Mouse (Mus musculus) neural tube, embryonic 11.5 days (tissue): Measurements from ENCODE around the gene Sart1. TPM values are rescaled to one million over a fixed set of nuclear protein-coding genes. Genes with fewer than 3 reads are reported as not detected.
"Not testable (repeated sequence)": the region's sequence is repeated elsewhere in the genome, so short reads cannot be mapped to it uniquely, and the experiment has no call there.

ENCODE experiments used
- ATAC-seq: fragments of 200-750 bp; cut with Nextera tagmentation; 2 replicates; pipeline ENCODE4 v1.8.0; 2017; ENCODE audit warnings: moderate number of reproducible peaks, mild to moderate bottlenecking, moderate TSS enrichment, moderate library complexity; ENCODE audit not compliant: insufficient read depth, low FRiP score, low TSS enrichment
- DNase-seq: peaks from one replicate; pipeline ENCODE4 v3.0.0-alpha.2; 2015; ENCODE audit warnings: low spot score
- H3K27ac ChIP-seq: fragments of 300-500 bp; sonication (generic); 2 replicates; pipeline ENCODE4 v1.5.1; 2014; ENCODE audit warnings: low read depth, mild to moderate bottlenecking, low read length
- H3K27me3 ChIP-seq: fragments of 300-500 bp; sonication (generic); 2 replicates; pipeline ENCODE4 v1.6.1; 2014; ENCODE audit warnings: mild to moderate bottlenecking, low read length, mixed read lengths; ENCODE audit not compliant: control insufficient read depth, insufficient read depth
- H3K36me3 ChIP-seq: fragments of 300-500 bp; sonication (generic); 2 replicates; pipeline ENCODE4 v1.6.1; 2014; ENCODE audit warnings: mild to moderate bottlenecking, low read length, moderate library complexity, mixed read lengths; ENCODE audit not compliant: control insufficient read depth, insufficient read depth
- H3K4me1 ChIP-seq: fragments of 300-500 bp; sonication (generic); 2 replicates; pipeline ENCODE4 v1.6.1; 2014; ENCODE audit warnings: low read length, mixed read lengths; ENCODE audit not compliant: control insufficient read depth, insufficient read depth
- H3K4me2 ChIP-seq: fragments of 300-500 bp; sonication (generic); 2 replicates; pipeline ENCODE4 v1.6.1; 2014; ENCODE audit warnings: low read depth, mild to moderate bottlenecking, moderate library complexity
- H3K4me3 ChIP-seq: fragments of 300-500 bp; sonication (generic); 2 replicates; pipeline ENCODE4 v1.5.1; 2014; ENCODE audit warnings: low read depth, low read length
- H3K9ac ChIP-seq: fragments of 300-500 bp; sonication (generic); 2 replicates; pipeline ENCODE4 v1.6.1; 2014; ENCODE audit warnings: mild to moderate bottlenecking, low read length
- H3K9me3 ChIP-seq: fragments of 300-500 bp; sonication (generic); 2 replicates; pipeline ENCODE4 v1.6.1; 2016; ENCODE audit warnings: low read length; ENCODE audit not compliant: control insufficient read depth
- WGBS: fragments of 180-500 bp; shearing (Covaris S2); extraction: QIAGEN DNeasy Blood & Tissue Kit; methylation state at CpG from one replicate; pipeline ENCODE4 v1.1.7; 2014; 5-methylcytosine and 5-hydroxymethylcytosine counted together
- polyA plus RNA-seq: library from polyadenylated mRNA; unstranded; fragments of >200 nt; fragmentation: Nextera tagmentation; extraction: Ambion mirVana; gene quantifications from 2 replicates; pipeline ENCODE4 v1.2.1, GENCODE M21; 2014

The Sart1 gene
- polyA plus RNA-seq, 1 experiment from 2014 or later, result 79.9 TPM

DNA sequence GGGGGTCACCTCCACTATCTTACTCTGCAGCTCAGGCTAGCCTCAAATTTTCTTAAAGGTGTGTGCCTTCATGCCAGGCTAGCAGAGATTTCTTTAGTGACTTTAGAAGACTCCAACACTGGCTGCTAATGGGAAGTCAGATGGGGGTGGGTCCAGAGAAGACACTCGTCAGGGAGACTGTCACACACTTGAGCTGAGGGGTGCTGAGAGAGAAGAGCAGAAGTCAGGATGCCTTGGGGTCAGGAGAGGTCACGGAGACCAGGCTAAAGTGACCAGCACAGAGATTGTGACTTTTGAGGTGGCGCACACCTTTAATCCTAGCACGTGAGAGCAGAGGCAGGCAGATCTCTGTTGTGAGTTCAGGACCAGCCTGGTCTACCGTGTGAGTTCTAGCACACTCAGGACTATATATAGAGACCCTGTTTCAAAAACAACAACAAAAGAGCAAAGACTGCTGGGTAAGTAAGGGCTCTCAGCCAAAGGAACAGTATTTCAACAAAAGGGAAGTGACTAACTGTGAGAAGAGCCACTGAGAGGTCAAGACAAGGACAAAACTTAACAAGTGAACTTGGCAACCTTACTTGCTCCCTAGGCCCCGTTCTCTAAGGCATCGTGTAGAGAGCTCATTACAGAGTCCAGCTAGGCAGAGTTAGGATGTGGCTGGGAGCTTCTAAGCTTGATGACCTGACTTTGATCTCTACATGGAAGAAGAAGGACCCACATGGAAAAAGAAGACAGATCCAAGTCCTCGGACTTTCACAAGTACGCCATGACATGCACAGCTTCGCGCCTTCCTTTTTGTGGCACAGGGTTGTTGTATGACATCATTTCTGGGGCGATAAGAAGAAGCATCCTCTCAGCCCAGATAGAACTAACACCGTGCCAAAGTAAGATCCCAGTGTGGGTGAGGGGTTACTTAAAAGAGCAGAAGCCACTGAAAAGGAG is 19.8 kb upstream of the Sart1 start:
- H3K27me3 ChIP-seq, result no peaks in the 10 kb centered on the region
- H3K9ac ChIP-seq, result no peak overlapping the region; the same call in 1 of the 2 replicates
- WGBS, result 92% methylated on average over 13 of the region's 13 CpGs
- H3K4me3 ChIP-seq, result no peak overlapping the region
- peaks cover 5% of the 10 kb centered on the region; the same call in 1 of the 2 replicates for H3K4me1 ChIP-seq
- H3K4me2 ChIP-seq, result 0 out of 2 replicates have a peak overlapping the region, but pooled peaks have one; percentile 9
- no peak for ATAC-seq
- H3K36me3 ChIP-seq, result no peaks in the 10 kb centered on the region
- no peaks in the 10 kb centered on the region for H3K9me3 ChIP-seq
- no peak overlapping the region for H3K27ac ChIP-seq
- no peak for DNase-seq

DNA sequence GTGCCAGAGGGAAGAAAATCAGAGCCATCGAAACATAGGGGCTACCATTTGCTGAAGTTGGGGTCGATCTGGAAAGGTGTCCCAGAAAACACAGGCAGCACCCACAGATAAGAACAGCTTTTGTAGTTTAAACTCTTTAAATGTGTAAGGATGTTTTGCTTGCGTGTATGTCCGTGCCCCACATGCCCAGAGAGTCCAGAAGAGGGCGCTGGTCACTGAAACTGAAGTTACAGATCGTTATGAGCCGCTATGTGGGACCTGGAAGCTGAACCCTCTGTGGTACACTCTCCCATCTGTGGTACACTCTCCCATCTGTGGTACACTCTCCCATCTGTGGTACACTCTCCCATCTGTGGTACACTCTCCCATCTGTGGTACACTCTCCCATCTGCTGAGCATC is 18.6 kb upstream of the Sart1 start:
- no peaks in the 10 kb centered on the region for H3K9me3 ChIP-seq
- WGBS, result 18% methylated on average over 7 of the region's 7 CpGs

GRCm38 (mm10) chr19:5406531-5407126 is 18.1 kb upstream of the Sart1 start:
- 14% methylated on average over 21 of the region's 25 CpGs for WGBS
- peak overlapping the region; percentile 50 for H3K9ac ChIP-seq

More for the DNA sequence above, 18.6 kb upstream of the Sart1 start:
- H3K27me3 ChIP-seq, result no peaks in the 10 kb centered on the region
- no peak for ATAC-seq
- peak; percentile 71 for DNase-seq
- peak overlapping the region; percentile 50 for H3K9ac ChIP-seq
- H3K4me3 ChIP-seq, result peak overlapping the region; percentile 37
- peak overlapping the region; percentile 37; the same call in 1 of the 2 replicates for H3K27ac ChIP-seq
- H3K36me3 ChIP-seq, result no peaks in the 10 kb centered on the region
- H3K4me1 ChIP-seq, result peaks cover 5% of the 10 kb centered on the region; the same call in 1 of the 2 replicates
- H3K4me2 ChIP-seq, result peak overlapping the region; percentile 51

DNA sequence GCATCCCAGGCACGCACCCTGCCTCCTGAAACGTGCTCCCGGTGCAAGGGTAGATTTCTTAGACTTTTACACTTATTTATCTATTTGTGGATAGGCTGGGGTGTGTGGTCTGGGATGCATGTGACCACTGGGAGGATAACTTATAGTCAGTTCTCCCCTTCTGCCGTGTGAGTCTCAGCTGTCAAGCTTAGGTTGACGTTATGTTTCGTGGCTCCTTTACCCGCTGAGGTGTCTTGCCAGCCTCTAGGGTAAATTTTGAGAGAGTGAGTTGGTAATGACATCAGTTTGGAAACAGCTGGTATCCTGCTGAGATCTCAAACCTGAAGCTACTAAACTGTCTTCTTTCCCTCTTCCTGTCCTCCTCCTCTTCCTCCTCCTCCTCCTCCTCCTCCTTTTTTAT is 17.4 kb upstream of the Sart1 start:
- ATAC-seq (no peak), DNase-seq (peak; percentile 24)
- H3K27me3 ChIP-seq, result no peaks in the 10 kb centered on the region
- H3K4me1 ChIP-seq, result peaks cover 5% of the 10 kb centered on the region; the same call in 1 of the 2 replicates
- no peaks in the 10 kb centered on the region for H3K9me3 ChIP-seq
- 28% methylated on average over 7 of the region's 7 CpGs for WGBS
- peak overlapping the region; percentile 49 for H3K4me2 ChIP-seq
- H3K27ac ChIP-seq, result no peak overlapping the region
- H3K36me3 ChIP-seq, result no peaks in the 10 kb centered on the region
- H3K4me3 ChIP-seq, result peak overlapping the region; percentile 31
- H3K9ac ChIP-seq, result peak overlapping the region; percentile 50

More at GRCm38 (mm10) chr19:5406531-5407126, 18.1 kb upstream of the Sart1 start:
- H3K36me3 ChIP-seq, H3K27me3 ChIP-seq, H3K4me1 ChIP-seq, H3K9me3 ChIP-seq: not testable (repeated sequence)
- ATAC-seq (peak; percentile 72), DNase-seq (peak; percentile 67)
- peak overlapping the region; percentile 51 for H3K4me2 ChIP-seq
- H3K27ac ChIP-seq, result peak overlapping the region; percentile 37; the same call in 1 of the 2 replicates
- H3K4me3 ChIP-seq, result peak overlapping the region; percentile 37

DNA sequence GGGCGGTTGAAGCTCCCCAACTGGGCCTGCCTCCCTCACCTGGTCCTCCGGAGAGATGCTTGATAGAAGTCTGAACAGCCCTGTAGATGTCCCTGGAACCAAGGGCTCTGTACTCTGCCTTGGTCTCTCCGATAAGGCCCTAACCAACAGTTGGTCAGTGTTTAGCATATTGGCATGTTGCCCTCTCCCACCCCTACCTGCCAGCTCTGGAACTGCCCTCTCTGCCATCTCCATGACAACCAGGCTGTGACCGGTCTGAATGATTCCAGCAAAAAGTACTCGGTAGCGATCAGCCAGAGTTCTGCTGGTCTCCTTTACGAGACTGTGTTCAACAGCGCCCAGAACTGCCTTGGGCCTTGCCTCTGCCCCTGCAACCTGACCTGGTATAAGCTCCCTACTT is 13.8 kb upstream of the Sart1 start, which contains the start of gene Tsga10ip:
Gene Tsga10ip, minus strand, starts transcription at position 234 of the 400 bp plus-strand sequence.
- H3K4me3 ChIP-seq, result no peak within 1 kb of the TSS
- no peaks in the 10 kb centered on the region for H3K9me3 ChIP-seq
- H3K4me2 ChIP-seq, result no peak within 1 kb of the TSS
- H3K27me3 ChIP-seq, result no peaks in the 10 kb centered on the region
- WGBS, result 79% methylated on average over 8 of the region's 8 CpGs
- H3K9ac ChIP-seq, result no peak within 1 kb of the TSS
- H3K27ac ChIP-seq, result no peak within 1 kb of the TSS
- DNase-seq, result no peak
- H3K36me3 ChIP-seq, result no peaks in the 10 kb centered on the region
- H3K4me1 ChIP-seq, result no peaks in the 10 kb centered on the region; the same call in 1 of the 2 replicates
- ATAC-seq, result no peak

DNA sequence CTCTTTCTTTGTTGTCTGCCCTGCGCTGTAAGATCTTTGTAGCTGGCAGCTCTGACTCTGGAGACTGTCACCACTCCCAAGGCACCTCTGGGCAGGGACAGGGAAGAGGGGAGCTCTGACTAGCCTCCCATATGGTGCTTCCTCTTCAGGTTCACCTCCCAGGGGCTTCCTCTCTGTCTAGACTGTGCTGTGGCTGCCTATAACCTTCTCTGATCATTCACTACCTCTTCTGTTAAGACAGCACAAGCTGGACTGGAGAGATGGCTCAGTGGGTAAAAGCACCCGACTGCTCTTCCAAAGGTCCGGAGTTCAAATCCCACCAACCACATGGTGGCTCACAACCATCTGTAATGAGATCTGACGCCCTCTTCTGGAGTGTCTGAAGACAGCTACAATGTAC is 12.6 kb upstream of the Sart1 start:
- DNase-seq, H3K4me2 ChIP-seq, H3K4me3 ChIP-seq, H3K9ac ChIP-seq, H3K4me1 ChIP-seq, H3K27ac ChIP-seq, ATAC-seq, H3K27me3 ChIP-seq, H3K9me3 ChIP-seq, H3K36me3 ChIP-seq: not testable (repeated sequence)
- WGBS, result 78% methylated on average over 4 of the region's 4 CpGs

GRCm38 (mm10) chr19:5395371-5395770 is 6.9 kb upstream of the Sart1 start:
- Histone ChIP-seq H3K9me3 (no peaks in the 10 kb centered on the region), H3K27me3 (no peaks in the 10 kb centered on the region), H3K36me3 (no peaks in the 10 kb centered on the region), H3K4me3 (no peak overlapping the region), H3K4me1 (peaks cover under 1% of the 10 kb centered on the region; the same call in 1 of the 2 replicates), H3K9ac (no peak overlapping the region), H3K4me2 (no peak overlapping the region), H3K27ac (no peak overlapping the region)
- ATAC-seq, result no peak
- WGBS, result 67% methylated on average over 4 of the region's 4 CpGs
- DNase-seq, result no peak

- WGBS, result 53% methylated on average over 10 of the region's 10 CpGs
- no peak overlapping the region for H3K4me3 ChIP-seq
- H3K4me2 ChIP-seq, result no peak overlapping the region
- DNase-seq (no peak), ATAC-seq (no peak)
- no peaks in the 10 kb centered on the region for H3K9me3 ChIP-seq
- H3K9ac ChIP-seq, result no peak overlapping the region
- no peaks in the 10 kb centered on the region for H3K27me3 ChIP-seq
- peaks cover 13% of the 10 kb centered on the region for H3K4me1 ChIP-seq
- no peaks in the 10 kb centered on the region for H3K36me3 ChIP-seq
- no peak overlapping the region for H3K27ac ChIP-seq
These were observed 5.7 kb upstream of the Sart1 start for GRCm38 (mm10) chr19:5394168-5394567.
